Mouse (Mus musculus): ENCODE results near the gene Cpn2.

Cpn2 gene

DNA sequence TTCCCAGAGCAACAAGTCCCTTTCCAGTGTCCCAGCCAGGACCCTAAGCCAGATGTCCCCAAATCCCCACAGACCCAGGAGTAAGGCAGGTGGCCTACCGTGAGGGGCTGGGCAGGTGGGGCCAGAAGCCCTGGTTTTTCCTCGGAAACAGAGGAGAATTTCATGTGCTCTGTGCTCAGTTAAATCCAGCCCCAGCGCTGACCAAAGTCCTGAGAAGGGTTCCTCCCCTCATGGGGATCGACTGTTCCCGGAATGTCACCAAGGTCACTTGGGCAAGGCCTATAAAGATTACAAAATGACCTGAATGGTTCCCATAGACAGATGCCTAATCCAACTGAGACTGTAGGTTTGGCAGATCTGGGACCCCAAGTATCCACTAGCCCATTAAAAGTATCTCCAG is at the start of gene Cpn2:
Gene Cpn2, minus strand, starts transcription at position 141 of the 400 bp plus-strand sequence.
- no peak for DNase-seq (ENCODE audit: low spot score in 2 of 2)

DNA sequence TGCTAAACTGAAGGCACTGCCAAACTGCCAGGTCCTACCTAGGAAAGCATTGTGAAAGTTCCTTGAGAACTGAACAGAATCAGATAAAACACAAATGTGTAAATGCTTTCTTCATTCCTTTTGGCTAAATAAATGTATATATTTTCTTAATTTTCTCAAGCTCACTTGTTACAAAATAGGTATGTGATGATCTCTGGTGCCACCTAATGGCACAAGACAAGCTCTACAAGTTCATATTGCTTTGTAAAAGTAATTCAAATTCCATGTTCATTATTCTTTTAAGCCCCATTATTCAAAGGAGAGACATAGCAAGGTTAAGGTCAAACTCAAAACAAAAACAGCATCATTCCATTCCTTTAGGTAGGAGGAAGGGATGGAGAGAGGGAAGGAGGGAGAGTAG is 46.9 kb upstream of the Cpn2 start:
- DNase-seq (ENCODE audit: low spot score in 2 of 2): no peak

DNA sequence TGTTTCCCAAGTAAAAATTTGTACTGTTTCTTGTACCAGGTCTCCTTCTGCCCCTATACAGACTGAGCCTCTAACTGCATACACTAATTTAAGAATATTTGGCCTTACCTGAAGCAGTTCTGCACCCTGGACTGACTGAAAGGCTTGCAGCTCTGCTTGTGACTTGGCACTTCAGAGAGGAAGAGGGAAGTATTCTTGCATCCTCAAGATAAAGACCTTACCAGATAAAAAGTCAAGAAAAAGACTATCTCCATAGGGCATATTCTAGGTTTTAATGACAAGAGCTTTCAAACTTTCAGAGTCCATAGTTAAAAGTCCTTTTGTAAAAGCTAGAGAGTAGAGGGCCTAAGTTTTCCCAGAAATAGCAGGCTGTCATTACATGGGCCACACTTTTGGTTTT is 43.3 kb upstream of the Cpn2 start, which contains the start of gene Gp5:
Gene Gp5, minus strand, starts transcription at position 133 of the 400 bp plus-strand sequence.
- no peak for DNase-seq (ENCODE audit: low spot score in 2 of 2)

DNA sequence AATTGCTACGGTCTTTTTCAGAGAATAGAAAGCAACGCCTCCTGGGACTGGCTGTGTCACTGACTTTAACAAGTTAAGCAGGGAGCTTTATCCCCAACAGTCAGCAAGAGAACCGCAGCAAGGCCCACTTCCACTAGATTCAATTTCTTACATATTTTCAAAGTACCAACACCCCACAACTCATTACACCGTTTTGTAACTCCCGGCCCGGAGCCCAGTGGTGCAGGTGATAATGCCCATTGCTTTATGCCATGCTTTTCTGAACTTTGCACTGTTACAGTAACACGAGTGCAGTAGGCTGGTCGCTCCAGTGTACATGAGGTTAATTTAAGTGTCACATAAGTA is 42.8 kb upstream of the Cpn2 start:
- no peak for DNase-seq (ENCODE audit: low spot score in 2 of 2)

DNA sequence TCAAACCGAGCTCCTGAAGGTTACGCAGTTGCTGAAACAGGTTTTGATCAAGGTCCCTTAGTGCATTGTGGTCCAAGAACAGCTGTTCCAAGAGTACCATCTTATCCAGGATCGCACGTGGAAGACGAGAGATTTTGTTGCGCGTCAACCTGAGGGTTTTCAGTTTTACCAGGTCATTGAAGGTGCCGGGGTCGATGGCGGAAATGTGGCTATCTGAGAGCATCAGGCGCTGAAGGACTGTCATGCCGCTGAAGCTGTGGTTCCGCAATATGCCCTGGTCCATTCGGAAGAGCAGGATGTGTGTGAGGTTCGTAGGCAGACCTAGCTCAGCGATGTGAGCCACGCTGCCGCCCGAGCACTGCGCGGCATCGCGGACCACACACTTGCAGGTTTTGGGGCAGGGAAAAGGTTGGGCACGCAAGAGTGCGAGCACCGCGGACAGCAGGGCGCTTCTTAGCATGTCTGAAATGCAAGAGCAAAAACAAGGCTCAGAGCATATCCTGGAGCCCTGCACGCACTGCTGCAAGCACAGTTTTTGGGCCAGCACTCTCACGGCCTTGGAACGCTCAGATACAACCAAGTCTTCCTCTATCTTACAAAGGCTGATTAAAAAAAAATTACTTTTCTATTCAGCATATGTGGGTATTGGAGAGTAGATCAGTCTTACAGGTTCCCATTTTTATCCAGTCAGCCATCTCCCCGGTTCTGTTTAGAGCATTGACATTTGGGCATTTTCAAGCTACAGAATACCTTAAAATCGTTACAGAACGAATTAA is 42.3 kb upstream of the Cpn2 start:
- DNase-seq (ENCODE audit: low spot score in 2 of 2): peak in 1 of 2 experiments; percentile 20

DNA sequence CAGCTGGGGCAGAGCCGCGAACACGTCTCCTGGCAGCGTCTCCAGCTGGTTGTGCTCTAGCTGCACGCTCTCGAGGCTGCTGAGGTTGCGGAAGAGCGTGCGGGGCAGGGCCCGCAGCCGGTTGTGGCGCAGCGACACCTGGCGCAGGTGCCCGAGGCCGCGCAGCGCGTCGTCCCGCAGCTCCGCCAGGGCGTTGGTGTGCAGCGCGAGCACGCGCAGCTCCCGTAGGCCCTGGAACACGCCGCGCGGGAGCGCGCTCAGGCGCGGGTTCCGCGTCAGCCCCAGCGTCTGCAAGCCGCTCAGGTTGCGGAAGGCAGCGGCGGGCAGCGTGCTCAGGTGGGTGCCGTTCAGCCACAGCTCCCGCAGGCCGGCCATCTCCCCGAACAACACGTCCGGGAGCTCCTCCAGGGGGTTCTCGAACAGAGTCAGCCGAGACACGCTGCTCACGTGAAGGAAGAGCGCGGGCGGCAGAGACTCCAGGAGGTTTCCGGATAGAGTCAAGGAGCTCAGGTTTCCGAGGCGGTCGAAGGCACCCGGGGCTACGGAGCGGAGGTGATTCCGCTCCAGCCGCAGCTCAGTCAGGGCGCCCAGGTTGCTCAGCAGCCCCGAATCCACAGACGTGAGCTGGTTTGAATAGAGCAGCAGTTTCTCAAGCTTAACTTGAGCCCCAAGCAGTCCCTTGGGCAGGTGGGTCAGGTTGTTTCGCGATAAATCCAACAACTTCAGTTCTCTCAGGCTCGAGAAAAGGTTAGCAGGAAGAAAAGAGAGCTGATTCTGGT is 41.5 kb upstream of the Cpn2 start:
- DNase-seq (ENCODE audit: low spot score in 2 of 2): peak; percentile 36 to 65

DNA sequence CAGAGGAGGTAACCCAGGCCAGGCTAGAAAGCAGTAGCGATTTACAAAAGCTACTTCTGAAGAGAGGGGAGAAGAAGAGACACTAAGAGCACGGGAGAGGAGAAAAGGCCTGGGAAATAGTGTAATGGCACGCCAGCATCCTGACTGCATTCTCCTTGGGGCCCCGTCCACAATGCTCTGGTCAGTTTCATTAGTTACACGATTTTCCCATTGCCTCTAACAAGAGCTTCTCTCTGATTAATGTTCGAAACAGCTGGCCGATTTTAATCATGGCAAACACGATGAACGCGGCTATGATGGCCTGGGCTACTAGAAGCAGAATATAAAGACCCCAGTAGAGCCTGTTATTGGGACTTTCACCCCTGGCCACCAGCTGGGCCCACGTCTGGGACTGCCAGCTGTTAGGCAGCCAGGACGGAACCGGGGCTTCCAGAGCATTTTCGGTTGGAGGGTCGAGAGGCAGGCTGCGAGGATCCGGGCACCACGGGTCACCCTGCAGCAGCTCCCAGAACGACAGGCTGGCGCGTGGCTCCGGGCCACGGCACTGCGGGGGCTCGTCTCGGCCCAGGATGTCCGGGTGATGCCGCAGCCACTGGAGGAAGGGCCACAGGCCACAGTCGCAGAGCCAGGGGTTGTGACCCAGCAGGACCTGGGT is 40.8 kb upstream of the Cpn2 start:
- DNase-seq (ENCODE audit: low spot score in 2 of 2): no peak

DNA sequence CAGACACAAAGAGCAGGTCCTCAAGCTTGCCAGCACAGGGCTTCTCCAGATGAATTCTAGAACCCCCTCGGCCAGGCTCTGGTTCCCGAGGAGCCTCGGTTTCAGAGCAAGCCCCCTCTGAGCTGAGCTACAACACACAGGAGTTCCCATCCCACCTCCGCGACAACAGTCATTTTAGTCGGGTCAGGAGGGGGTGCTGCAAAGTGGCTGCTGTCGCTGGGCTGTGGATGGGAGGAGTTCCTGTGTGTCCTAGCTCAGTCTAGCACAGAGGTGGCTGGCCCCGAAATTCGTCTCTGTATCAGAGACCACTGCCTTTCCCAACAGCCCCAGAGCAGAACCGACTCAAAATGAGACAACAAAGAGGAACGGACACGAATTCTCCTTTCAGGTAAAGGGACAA is 40.0 kb upstream of the Cpn2 start:
- no peak for DNase-seq (ENCODE audit: low spot score in 2 of 2)

DNA sequence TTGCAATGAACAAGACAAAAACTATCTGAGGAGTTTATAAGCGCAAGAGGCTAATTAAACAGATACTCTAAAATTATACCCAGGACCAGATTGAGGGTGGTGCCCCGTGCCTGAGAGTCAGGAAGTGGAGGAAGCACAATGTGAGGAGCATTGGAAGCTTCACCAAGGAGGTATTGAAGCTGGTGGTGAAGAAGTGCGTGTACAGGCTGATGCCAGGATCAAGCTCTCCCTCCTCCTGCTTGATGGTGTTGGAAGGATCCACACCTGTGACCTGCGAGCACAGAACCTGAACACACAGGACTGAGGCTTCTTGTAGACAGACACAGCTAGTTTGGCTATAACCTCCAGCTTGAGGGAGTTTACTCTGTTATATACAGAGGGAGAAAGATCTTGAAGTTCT is 38.8 kb upstream of the Cpn2 start:
- DNase-seq (ENCODE audit: low spot score in 2 of 2): no peak

DNA sequence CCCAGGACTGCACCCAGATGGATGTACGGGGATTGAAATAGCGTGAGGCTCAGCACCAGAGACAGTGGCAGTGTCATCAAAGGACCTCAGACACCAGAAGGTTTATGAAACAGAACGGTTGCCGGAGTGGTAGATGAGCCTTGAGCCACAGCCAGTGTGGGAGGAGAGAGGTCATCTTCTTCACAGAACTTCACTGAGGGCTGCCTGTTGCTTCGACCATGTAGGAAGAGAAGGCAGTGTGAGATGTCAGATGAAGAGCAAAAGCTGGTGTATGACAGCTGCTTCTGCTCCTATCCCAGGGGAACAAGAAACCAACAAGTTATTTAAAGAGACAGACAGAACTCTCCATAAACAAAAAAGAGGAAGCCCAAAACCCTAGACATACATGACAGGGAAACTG is 36.9 kb upstream of the Cpn2 start:
- DNase-seq (ENCODE audit: low spot score in 2 of 2): no peak

DNA sequence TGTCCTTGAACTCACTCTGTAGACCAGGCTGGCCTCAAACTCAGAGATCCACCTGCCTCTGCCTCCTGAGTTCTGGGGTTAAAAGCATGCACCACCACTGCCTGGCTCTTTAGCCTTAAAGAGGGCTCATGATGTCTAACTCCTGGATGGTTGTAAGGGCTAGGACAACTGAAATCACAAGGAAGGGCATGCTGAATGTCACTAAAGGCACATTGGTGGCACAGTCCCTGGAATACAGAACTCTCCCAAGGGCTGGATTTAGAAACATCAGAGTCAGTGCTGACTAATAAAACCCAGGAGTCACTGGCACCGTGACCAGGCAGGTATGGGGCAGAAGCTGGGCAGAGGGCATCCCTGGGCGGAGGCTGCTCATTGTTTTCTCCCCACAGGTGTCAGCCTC is 36.1 kb upstream of the Cpn2 start:
- DNase-seq (ENCODE audit: low spot score in 2 of 2): no peak

DNA sequence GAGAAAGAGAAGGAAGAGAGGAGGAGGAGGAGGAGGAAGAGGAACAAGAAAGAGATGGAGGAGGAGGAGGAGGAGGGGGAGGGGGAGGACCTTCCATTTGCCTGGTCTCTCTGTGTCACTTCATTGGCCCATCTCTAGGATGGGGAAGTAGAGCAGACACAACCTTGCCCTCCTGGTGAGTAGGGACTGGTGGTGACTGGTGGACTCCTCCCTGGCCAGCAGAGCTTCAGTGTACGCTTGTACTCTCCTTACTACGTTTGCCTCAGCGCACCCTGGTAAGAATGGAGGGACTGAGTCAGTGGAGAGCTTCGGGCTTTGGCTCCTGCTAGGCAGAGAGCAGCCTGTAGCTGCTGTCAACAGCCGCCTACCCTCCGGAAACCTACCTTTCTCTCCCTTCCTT is 35.4 kb upstream of the Cpn2 start:
- no peak for DNase-seq (ENCODE audit: low spot score in 2 of 2)

DNA sequence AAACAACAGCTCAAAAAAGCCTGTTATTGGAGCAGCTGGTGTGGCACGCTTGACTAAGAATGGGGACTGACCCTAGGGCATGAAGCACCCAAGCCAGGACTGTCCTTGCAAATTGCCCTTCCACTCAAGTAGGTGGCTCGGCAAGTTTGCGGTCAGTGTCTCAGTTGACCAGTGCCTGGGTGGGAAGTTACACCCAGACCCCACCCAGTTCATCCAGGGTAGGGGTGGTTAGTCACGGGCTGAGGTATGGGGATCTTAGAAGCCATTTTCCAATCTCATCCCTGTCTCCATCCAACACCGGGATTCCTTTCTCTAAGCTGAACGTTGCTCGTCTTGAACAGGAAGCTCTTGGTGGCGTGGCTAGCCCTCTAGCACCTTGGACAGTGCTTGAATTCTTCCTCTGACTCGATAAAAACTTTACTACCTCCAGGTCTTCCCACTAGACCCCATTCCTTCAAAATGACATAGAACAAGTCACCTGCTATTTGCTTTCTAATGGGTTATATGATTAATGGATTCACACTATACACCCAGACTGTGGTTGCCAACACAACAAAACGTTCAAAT is 32.5 kb upstream of the Cpn2 start:
- no peak for DNase-seq (ENCODE audit: low spot score in 2 of 2)

DNA sequence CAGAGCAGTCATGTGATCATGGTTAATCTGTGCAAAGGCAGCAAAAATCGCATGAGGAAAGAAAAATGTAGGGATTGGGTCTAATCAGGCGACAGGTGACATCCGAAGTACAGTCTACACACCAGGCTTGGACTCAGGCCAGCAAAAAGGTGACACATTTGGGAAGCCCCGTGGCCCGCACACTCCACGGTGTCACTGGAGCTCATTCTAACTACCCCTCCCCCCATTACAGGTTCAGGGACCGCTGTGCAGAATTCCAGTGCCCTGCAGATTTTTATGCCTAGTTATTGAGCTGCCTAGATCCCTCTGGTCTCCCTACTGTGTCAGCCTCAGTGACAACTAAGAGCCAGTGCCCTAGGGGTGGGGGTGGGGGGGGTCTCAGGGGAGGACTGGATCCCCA is 30.2 kb upstream of the Cpn2 start:
- no peak for DNase-seq (ENCODE audit: low spot score in 2 of 2)

DNA sequence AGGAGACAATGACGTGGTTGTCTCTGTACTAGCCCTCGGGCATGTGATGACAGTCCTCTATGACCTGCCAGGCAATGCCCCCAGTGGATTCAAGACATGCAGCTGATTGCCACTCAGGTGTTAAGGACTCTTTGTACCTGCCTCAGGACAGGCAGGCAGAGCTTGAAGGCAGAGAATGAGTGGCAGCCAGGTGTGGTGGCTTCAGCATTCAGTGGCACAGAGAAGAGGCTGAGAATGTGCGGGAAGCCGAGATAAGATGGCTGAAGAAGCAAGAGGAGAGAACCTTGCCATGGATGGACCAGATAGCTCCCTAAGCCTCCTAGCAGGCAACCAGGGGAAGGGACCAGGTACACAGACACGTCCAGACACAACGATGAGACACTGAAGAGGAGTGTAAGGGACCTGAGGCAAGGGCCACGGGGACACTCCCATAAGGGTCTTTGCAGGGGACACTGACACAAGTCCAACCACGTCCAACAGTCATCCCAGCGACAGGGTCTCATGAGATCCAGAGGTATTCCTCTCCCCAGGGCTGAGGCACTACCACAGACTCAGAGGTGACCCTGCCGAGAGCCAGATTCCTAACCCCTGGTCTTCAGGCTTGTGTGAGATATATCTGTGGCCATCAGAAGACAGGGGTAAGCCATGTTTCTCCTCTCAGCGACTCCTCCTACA is 29.4 kb upstream of the Cpn2 start:
- DNase-seq (ENCODE audit: low spot score in 2 of 2): no peak

DNA sequence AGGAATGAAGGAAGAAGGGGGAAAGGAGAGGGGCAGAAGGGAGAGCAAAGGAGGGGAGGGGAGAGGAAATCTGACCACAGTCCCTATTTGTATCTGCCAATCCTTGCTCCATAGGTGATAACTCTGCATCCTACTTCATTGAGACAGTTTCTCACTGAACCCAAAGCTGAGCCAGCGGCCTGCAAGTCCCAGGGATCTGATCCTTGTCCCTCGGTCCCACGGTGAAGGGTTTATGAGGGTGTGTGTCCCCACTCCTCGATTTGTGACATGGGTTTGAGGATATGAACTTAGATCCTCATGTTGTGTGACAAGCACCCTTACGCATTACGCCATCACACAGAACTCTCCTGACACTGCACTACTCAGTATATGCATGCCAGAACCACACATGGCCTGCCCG is 27.8 kb upstream of the Cpn2 start:
- DNase-seq (ENCODE audit: low spot score in 2 of 2): no peak

DNA sequence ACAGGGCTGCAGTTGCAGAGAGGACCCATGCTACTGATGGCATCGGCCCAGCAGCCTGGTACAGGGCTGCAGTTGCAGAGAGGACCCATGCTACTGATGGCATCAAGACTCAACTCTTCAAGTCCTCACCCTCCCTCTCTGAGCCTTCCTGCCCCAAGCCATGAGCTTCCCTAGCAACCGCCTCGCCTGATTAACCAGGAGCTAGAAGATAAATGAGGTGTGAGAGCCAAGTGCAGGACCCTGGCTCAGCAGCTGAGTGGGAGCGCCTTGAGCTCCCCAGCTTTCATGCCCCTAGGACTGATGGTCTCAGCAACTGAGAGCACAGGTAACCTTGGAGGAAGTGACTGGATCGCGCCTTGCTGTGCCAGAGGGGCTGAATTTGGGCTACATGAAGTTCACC is 23.1 kb upstream of the Cpn2 start:
- no peak for DNase-seq (ENCODE audit: low spot score in 2 of 2)

DNA sequence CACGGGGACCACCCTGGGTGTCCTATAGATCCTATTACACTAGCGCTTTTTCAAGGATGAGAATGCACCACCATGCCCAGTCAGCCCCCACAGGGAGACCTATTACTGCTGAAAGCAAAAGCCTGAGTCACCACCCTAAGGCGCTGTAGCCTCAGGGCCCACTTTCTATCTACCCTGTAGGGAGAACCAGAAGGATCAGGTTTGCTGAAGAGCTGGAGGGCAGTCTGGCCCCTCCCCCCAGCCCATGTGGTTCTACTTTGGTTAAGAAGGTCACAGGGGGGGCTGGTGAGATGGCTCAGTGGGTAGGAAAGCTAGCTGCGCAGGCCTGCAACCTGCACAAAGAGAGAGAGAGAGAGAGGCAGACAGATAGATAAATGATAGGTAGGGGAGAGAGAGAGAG is 18.4 kb upstream of the Cpn2 start:
- DNase-seq (ENCODE audit: low spot score in 2 of 2): no peak

DNA sequence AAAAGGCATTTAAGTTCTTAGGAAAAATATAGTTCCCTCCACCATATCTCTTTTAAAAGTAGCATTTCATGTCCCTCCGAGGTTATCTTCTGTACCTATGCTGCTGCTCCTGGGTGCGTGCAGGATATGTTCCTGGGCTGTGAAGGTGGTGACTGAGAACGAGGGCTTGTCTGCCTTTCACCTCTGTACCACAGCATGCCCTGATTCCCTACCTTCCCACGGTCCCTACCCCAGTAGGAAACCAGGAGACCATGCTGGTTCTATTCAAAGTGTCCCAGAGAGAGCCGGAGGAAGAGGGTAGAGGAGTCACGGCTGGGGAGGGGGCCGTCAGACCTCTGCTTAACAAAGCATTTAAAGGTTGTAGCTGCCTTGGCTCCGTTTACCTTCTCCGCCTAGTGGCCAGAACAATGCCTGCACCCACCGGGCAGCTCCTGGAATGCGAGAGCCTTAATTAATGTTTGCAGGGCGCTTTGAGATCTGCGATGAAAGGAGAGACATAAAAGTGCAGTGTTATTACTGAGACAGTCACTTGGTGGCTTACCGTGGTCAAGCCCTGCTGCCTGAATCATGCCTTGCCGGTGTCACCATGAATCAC is 16.5 kb upstream of the Cpn2 start:
- DNase-seq (ENCODE audit: low spot score in 2 of 2): no peak

DNA sequence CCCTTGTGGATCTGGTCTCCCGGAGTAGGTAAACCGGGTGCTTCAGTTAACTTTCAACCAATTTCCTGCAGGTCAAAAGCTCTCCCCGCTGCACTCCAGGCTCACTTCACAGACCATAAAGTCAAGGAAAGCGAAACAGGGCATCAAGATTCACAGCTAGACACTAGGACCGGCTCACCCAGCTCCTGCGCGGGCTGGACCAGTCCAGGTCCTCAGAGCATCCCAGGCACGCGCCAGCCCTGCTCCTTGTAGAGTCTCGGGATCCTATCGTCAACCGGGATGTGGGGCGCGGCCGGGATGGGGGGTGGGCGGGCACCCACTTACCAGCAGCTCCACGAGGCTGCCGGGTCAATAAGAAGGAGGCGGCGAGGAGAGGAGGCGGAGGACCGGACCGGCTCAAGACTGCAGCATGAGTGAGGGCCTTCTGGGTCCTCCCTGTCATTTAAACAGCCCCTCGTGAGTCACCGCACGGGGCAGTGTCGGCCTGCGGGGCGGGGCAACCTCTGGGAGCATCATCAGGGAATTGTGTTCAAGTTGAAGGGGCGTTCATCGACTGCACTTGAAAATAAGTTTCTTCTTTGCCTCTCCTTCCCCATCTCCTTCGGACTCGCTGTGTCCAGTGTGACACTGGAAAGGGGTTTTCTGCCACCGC is 15.7 kb upstream of the Cpn2 start, which contains the start of gene Lrrc15:
Gene Lrrc15, minus strand, starts transcription at position 413 of the 652 bp plus-strand sequence.
- DNase-seq (ENCODE audit: low spot score in 2 of 2): no peak
